Mouse (Mus musculus) central nervous system, embryonic 14 days (tissue): ENCODE measurements around the gene Tmed1. TPM values are rescaled to one million over a fixed set of nuclear protein-coding genes. Genes with fewer than 3 reads are reported as not detected.

ENCODE experiments used
- polyA plus RNA-seq: library from polyadenylated mRNA; depleted of rRNA; stranded (reverse); fragments of >200 nt; gene quantifications from 2 replicates; pipeline ENCODE4 v1.2.3, GENCODE M21; 2012; rRNA removed

Tmed1 gene
- polyA plus RNA-seq, result 40.7 and 50.4 TPM in 2 replicates

GRCm38 (mm10) chr9:21509772-21510688, at the start of gene Tmed1:
TSS of gene Tmed1 (minus strand) at chr9:21510252.

GRCm38 (mm10) chr9:21546789-21547074, 36.7 kb upstream of the Tmed1 start, which contains the start of gene Carm1:
TSS of gene Carm1 (plus strand) at chr9:21546894.

GRCm38 (mm10) chr9:21525937-21526633, 16.0 kb upstream of the Tmed1 start, which contains the start of gene AB124611:
TSS of gene AB124611 (plus strand) at chr9:21526176.

Other genes with a start within 250 kb of the Tmed1 start
- gene Atg4d, start 245.0 kb downstream of the Tmed1 start, polyA plus RNA-seq, result 33.9 and 37.7 TPM in 2 replicates
- gene Kri1, start 222.3 kb downstream of the Tmed1 start, polyA plus RNA-seq, result 44.7 and 45.6 TPM in 2 replicates
- 70.2 and 80.6 TPM in 2 replicates for gene Cdkn2d, start 218.8 kb downstream of the Tmed1 start, polyA plus RNA-seq
- 1.2 and 5.0 TPM in 2 replicates for gene Ap1m2, start 197.9 kb downstream of the Tmed1 start, polyA plus RNA-seq
- gene Slc44a2, start 189.6 kb downstream of the Tmed1 start, polyA plus RNA-seq, result 83.1 and 95.6 TPM in 2 replicates
- 212 and 226 TPM in 2 replicates for gene Ilf3, start 142.4 kb downstream of the Tmed1 start, polyA plus RNA-seq
- 89.1 and 94.3 TPM in 2 replicates for gene Qtrt1, start 98.4 kb downstream of the Tmed1 start, polyA plus RNA-seq
- 83.4 and 86.2 TPM in 2 replicates for gene Dnm2, start 85.3 kb downstream of the Tmed1 start, polyA plus RNA-seq
- gene AB124611, start 15.9 kb upstream of the Tmed1 start, polyA plus RNA-seq, result 1.2 and 1.5 TPM in 2 replicates
- gene Carm1, start 36.6 kb upstream of the Tmed1 start, polyA plus RNA-seq, result 110 and 130 TPM in 2 replicates
- 60.3 and 64.9 TPM in 2 replicates for gene Timm29, start 82.5 kb upstream of the Tmed1 start, polyA plus RNA-seq
- 20.4 and 20.9 TPM in 2 replicates for gene Yipf2, start 82.6 kb upstream of the Tmed1 start, polyA plus RNA-seq
- gene Smarca4, start 105.9 kb upstream of the Tmed1 start, polyA plus RNA-seq, result 177 and 203 TPM in 2 replicates
- gene Ldlr, start 213.2 kb upstream of the Tmed1 start, polyA plus RNA-seq, result 21.9 and 22.8 TPM in 2 replicates